Mouse (Mus musculus): ENCODE measurements around the gene Rassf5.

- no peak for TF ChIP-seq EP300 (IDR thresholded peaks at IDR 0.05; ENCODE audit: low read depth)
- TF ChIP-seq CTCF (IDR thresholded peaks at IDR 0.05; ENCODE audit: low read depth), result no peak
Observed at GRCm38 (mm10) chr1:131142472-131142871, 102.6 kb downstream of the Rassf5 start.
